Mouse (Mus musculus): Measurements from ENCODE around the gene Pxdn. TPM values are rescaled to one million over a fixed set of nuclear protein-coding genes. Genes with fewer than 3 reads are reported as not detected.

Gene Pxdn
- polyA plus RNA-seq (2015; fragmentation: Nextera tagmentation; extraction: Ambion mirVana), result 27.1 and 29.4 TPM in 2 replicates

GRCm38 (mm10) chr12:29937308-29937707 is at the start of gene Pxdn:
TSS of gene Pxdn (plus strand) at chr12:29937608.

Other genes with a start within 250 kb of the Pxdn start
- gene Tpo, start 195.0 kb downstream of the Pxdn start, polyA plus RNA-seq (2015; fragmentation: Nextera tagmentation; extraction: Ambion mirVana), result not detected in 2 replicates